Mouse (Mus musculus): Measurements from ENCODE around the gene Cln3.

- TF ChIP-seq CTCF (IDR thresholded peaks at IDR 0.05; ENCODE audit: control insufficient read depth, insufficient read depth, low read length) = no peak
- no peak for TF ChIP-seq POLR2A (IDR thresholded peaks at IDR 0.05; ENCODE audit: borderline replicate concordance, control insufficient read depth, low read depth, low read length)
These were observed 9.4 kb upstream of the Cln3 start, which contains the start of gene Il27 for GRCm38 (mm10) chr7:126594862-126595561.
